Mouse (Mus musculus) olfactory bulb, adult 2 months (tissue): ENCODE measurements at regions not wholly inside any gene's neighbourhood (a gene's known extent, or its start where the extent isn't known, plus 50 kb on each side); places are given as distances from the start of the nearest gene placed in this dataset.

Experiments
- CTCF ChIP-seq: fragments of 200-500 bp; IDR thresholded peaks from 2 replicates; pipeline ENCODE4 v1.5.1; 2012; ENCODE audit warnings: low read depth, mild to moderate bottlenecking, low read length, moderate library complexity; ENCODE audit not compliant: insufficient read depth
- POLR2A ChIP-seq: fragments of 200-500 bp; IDR thresholded peaks from 2 replicates; pipeline ENCODE4 v1.6.1; 2012; ENCODE audit warnings: mild to moderate bottlenecking, low read depth, low read length, moderate library complexity; ENCODE audit not compliant: insufficient read depth

DNA sequence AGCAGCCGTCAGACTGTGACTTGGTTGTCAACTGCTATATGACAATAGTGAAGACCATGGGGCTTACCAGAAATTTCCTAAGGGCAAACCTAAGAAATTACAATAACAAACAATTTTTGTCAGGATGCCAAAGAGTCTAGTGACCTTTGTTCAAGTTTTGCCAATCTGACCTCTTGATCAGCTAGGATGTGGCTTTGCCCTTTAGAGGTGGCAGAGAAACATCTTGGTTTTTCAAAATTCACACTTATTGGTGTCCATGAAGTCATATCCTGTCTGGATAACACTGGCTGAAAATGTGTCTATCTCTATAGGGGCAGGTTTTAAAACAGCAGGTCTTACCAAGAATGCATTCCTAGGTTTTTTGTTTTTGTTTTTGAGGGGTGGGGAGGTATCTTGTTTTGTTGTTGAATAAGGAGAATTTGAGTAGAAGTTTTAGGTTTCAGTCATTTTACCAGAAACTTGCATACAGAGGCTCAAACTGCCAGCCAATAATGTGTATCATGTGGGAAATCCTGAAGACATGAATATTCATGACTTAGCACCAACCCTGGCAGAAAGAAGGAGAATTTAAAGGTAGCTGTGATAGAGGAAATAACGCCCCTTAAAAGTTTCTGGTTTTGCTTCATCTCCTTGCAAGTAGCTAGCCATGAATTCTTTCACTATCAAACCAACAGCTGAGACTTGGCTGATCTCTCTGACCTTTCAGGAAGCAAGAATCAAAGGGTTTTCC is 110.4 kb downstream of the Fam124b start:
- TF ChIP-seq CTCF (no peak), POLR2A (no peak)
